Mouse (Mus musculus) ovary, adult 2 months (tissue): ENCODE results near the gene Gm10271. TPM values are rescaled to one million over a fixed set of nuclear protein-coding genes. Genes with fewer than 3 reads are reported as not detected.

ENCODE experiments used
- polyA plus RNA-seq: library from polyadenylated mRNA; depleted of rRNA; stranded (reverse); fragments of >200 nt; gene quantifications from 2 replicates; pipeline ENCODE4 v1.2.3, GENCODE M21; 2012; rRNA removed

Gm10271 gene
- polyA plus RNA-seq: not detected in 2 replicates

DNA sequence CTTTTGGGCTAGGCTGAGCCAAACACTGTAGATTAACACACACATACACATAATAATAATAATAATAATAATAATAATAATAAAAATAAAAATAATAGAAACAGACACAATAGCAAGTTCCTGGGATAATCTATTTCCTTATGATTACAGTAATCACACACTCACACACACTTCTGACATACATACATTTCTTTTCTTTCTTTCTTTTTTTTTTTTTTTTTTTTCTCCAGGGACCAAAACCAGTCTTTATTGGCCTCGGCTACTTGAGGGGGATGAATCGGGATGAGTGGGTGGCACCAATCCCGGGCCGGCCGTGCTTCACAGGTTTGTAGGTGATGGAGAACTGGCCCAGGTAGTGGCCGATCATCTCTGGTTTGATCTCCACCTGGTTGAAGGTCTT lies at the start of gene Gm10271:
Gene Gm10271, minus strand, starts transcription at position 101 of the 400 bp plus-strand sequence.

DNA sequence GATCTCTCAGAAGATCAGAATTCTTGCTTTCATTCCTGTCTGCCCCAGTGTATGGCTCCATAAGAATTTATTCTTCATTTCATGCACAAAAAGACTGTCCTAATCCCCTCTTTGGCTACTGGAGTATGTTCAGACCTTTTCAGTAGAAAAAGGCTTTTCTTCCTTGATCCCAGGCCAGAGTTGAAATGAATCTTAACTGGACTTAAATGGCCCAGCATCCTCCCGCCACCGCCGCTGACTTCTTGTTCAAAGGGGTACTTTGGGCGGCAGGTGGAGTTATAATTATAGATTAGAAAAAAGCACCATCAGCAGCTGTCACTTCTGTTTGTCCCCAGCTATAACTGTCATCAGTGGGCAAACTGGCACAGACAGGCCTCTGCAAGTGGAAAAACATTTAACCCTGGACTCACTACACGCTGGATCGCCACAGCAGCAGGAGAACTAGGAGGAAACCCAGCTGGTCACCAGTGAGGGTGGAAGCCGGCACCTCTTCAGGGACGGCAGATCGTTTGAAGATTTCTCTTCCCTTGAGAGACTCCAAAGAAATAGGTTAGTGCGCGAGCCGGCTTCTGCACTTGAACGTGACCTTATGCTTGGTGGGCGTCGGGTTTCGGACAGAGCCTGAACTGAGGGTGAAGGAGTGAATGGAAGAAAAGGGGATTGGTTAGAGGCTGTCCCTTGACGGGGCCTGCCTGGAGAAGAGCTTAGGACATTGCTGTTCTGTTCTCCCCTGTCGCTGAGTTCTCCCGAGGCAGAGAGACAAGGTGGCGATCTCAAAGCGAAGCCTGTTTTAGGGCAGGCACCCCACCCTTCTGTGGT lies 14.1 kb upstream of the Gm10271 start, which contains the start of gene Best3:
Gene Best3, plus strand, starts transcription at position 51 of the 819 bp plus-strand sequence.

DNA sequence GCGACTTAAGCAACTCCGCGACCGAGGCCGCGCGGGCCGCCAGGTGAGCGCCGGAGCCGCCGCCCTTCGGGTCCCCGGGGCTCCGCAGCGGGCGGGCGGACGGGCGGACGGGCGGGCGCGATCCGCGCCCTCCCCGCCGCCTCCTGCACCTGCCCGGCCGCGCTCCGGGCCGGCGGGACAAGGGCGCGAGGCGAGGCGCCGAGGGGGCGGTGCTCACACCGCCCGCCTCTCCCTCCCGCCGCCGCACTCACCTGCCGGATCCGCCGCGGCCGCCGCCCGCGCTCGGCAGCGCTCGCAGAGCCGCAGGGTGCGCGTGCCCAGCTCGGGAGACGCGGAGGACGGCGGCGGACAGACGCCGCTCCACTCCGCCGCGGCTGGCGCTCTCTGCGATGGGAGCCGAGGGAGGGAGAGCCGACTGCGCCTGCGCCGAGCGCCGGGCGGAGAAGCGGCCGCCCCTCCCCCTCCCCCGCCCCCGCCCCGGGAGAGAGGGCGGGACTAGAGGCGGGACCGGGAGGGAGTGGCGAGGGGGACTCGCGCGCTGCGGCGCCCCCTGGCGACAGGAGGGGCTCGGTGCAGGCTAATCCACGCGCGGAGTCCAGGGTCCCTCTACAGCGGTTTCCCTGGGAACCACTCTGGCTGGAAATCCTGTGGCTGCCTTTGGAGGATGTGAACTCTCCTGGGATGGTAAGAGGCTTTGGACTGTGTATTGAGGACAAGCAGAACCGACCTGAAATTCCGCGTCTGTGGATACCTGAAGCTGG lies 22.2 kb downstream of the Gm10271 start, which contains the start of gene Rab3ip:
Gene Rab3ip, minus strand, starts transcription at position 761 of the 761 bp plus-strand sequence.

Other genes starting within 250 kb of the Gm10271 start
- gene Myrfl, start 75.7 kb downstream of the Gm10271 start, polyA plus RNA-seq: not detected in 2 replicates
- gene Rab3ip, start 21.8 kb downstream of the Gm10271 start, polyA plus RNA-seq: 70.2 and 170 TPM in 2 replicates
- 0.09 TPM in 1 of 2 replicates, not detected in the other for gene Best3, start 13.7 kb upstream of the Gm10271 start, polyA plus RNA-seq
- not detected in 2 replicates for gene Lrrc10, start 72.7 kb upstream of the Gm10271 start, polyA plus RNA-seq
- 75.6 and 106 TPM in 2 replicates for gene Cct2, start 91.2 kb upstream of the Gm10271 start, polyA plus RNA-seq
- 15.6 and 17.2 TPM in 2 replicates for gene Frs2, start 175.9 kb upstream of the Gm10271 start, polyA plus RNA-seq